Mouse (Mus musculus): ENCODE data around the gene Itgb2. TPM values are rescaled to one million over a fixed set of nuclear protein-coding genes. Genes with fewer than 3 reads are reported as not detected.

Gene Itgb2
- polyA plus RNA-seq, 1 experiment from 2014 or later = 2.1 TPM

DNA sequence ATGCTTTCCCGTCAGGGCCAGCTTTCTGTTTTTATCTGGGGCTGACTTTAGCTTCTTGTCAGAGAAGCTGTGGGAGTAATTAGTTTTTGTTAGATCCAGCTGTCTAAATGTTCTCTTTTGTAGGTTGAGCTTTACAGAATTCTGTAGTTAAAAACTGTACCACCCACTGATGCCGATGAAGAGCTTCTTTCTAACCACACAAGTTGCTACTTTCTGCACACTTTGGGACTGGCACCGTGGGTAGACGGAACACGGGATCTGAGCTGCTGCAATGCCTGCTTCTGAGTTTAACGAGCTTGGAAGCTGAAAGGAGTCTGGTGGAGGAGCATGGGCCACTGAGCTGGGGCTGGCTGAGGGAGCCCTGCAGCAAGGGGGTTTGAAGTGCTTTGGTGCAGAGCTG is 61.5 kb downstream of the Itgb2 start:
- 77% methylated on average over 6 of the region's 6 CpGs for WGBS
- H3K36me3 ChIP-seq (ENCODE audit: control insufficient read depth, insufficient read depth) = peaks cover 84% of the 10 kb centered on the region
- ATAC-seq = no peak

DNA sequence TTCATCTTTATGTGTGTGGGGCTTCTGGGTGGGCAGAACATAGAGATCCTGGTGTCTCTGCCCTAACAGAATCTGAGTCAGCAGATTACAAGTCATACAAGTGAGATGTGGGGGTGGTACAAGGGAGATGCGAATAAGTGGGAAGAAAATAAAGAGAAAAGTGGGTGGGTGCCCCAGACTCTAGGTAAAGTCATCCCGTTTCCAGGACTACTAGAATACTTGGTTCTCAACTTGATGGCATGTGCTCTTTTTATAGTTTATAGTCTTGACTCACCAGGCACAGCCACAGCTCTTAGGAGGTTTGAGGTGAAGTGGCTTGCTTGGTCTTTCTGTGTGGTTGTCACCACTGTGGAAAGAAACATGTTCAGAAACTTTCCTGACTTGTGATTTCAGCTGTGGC is 66.0 kb downstream of the Itgb2 start:
- WGBS = 92% methylated on average over 2 of the region's 2 CpGs
- H3K4me1 ChIP-seq (replicated peaks; ENCODE audit: control insufficient read depth, insufficient read depth, low read length) = no peaks in the 10 kb centered on the region
- H3K4me2 ChIP-seq (replicated peaks; ENCODE audit: low read depth) = no peak overlapping the region
- TF ChIP-seq CTCF (IDR thresholded peaks at IDR 0.05; ENCODE audit: low read depth) = no peak
- H3K4me3 ChIP-seq (ENCODE audit: low read depth, low read length) = no peak overlapping the region
- no peak overlapping the region for H3K27ac ChIP-seq (ENCODE audit: low read depth, low read length)
- no peak overlapping the region for H3K9ac ChIP-seq (ENCODE audit: low read depth, low read length)
- ATAC-seq = no peak
- H3K36me3 ChIP-seq (ENCODE audit: control insufficient read depth, insufficient read depth) = peaks cover 76% of the 10 kb centered on the region
- H3K9me3 ChIP-seq (ENCODE audit: control insufficient read depth) = no peaks in the 10 kb centered on the region
- no peaks in the 10 kb centered on the region for H3K27me3 ChIP-seq (replicated peaks; ENCODE audit: control insufficient read depth, insufficient read depth, low read length)

More for the DNA sequence above, 61.5 kb downstream of the Itgb2 start:
- Histone ChIP-seq H3K9me3 (ENCODE audit: control insufficient read depth) (no peaks in the 10 kb centered on the region), H3K4me1 (replicated peaks; ENCODE audit: control insufficient read depth, insufficient read depth, low read length) (peaks cover 13% of the 10 kb centered on the region), H3K9ac (ENCODE audit: low read depth, low read length) (no peak overlapping the region), H3K4me3 (ENCODE audit: low read depth, low read length) (no peak overlapping the region), H3K4me2 (replicated peaks; ENCODE audit: low read depth) (no peak overlapping the region), H3K27me3 (replicated peaks; ENCODE audit: control insufficient read depth, insufficient read depth, low read length) (no peaks in the 10 kb centered on the region), H3K27ac (ENCODE audit: low read depth, low read length) (no peak overlapping the region)
- TF ChIP-seq CTCF (IDR thresholded peaks at IDR 0.05; ENCODE audit: low read depth) = no peak

GRCm38 (mm10) chr10:77603021-77603420 is 73.0 kb downstream of the Itgb2 start:
- Histone ChIP-seq H3K27me3 (replicated peaks; ENCODE audit: control insufficient read depth, insufficient read depth, low read length) (no peaks in the 10 kb centered on the region), H3K4me1 (replicated peaks; ENCODE audit: control insufficient read depth, insufficient read depth, low read length) (no peaks in the 10 kb centered on the region), H3K4me2 (replicated peaks; ENCODE audit: low read depth) (no peak overlapping the region), H3K36me3 (ENCODE audit: control insufficient read depth, insufficient read depth) (peaks cover 14% of the 10 kb centered on the region), H3K9ac (ENCODE audit: low read depth, low read length) (no peak overlapping the region), H3K9me3 (ENCODE audit: control insufficient read depth) (no peaks in the 10 kb centered on the region), H3K4me3 (ENCODE audit: low read depth, low read length) (no peak overlapping the region), H3K27ac (ENCODE audit: low read depth, low read length) (no peak overlapping the region)
- 66% methylated on average over 4 of the region's 4 CpGs for WGBS
- ATAC-seq = no peak
- TF ChIP-seq CTCF (IDR thresholded peaks at IDR 0.05; ENCODE audit: low read depth) = no peak

- H3K4me1 ChIP-seq (replicated peaks; ENCODE audit: control insufficient read depth, insufficient read depth, low read length) = no peaks in the 10 kb centered on the region
- no peak overlapping the region for H3K4me2 ChIP-seq (replicated peaks; ENCODE audit: low read depth)
- 93% methylated on average over 6 of the region's 6 CpGs for WGBS
These were observed 74.1 kb downstream of the Itgb2 start for GRCm38 (mm10) chr10:77604111-77604510.

GRCm38 (mm10) chr10:77604958-77605357 is 74.9 kb downstream of the Itgb2 start:
- H3K27ac ChIP-seq (ENCODE audit: low read depth, low read length) = no peak overlapping the region
- H3K9me3 ChIP-seq (ENCODE audit: control insufficient read depth) = no peaks in the 10 kb centered on the region
- no peak overlapping the region for H3K4me2 ChIP-seq (replicated peaks; ENCODE audit: low read depth)
- H3K36me3 ChIP-seq (ENCODE audit: control insufficient read depth, insufficient read depth) = peaks cover 4% of the 10 kb centered on the region
- no peaks in the 10 kb centered on the region for H3K27me3 ChIP-seq (replicated peaks; ENCODE audit: control insufficient read depth, insufficient read depth, low read length)
- H3K9ac ChIP-seq (ENCODE audit: low read depth, low read length) = no peak overlapping the region
- no peak for TF ChIP-seq CTCF (IDR thresholded peaks at IDR 0.05; ENCODE audit: low read depth)
- H3K4me3 ChIP-seq (ENCODE audit: low read depth, low read length) = no peak overlapping the region
- H3K4me1 ChIP-seq (replicated peaks; ENCODE audit: control insufficient read depth, insufficient read depth, low read length) = no peaks in the 10 kb centered on the region
- 61% methylated on average over 5 of the region's 5 CpGs for whole genome bisulfite sequencing
- ATAC-seq = no peak

More at GRCm38 (mm10) chr10:77604111-77604510, 74.1 kb downstream of the Itgb2 start:
- Histone ChIP-seq H3K4me3 (ENCODE audit: low read depth, low read length) (no peak overlapping the region), H3K9ac (ENCODE audit: low read depth, low read length) (no peak overlapping the region), H3K9me3 (ENCODE audit: control insufficient read depth) (no peaks in the 10 kb centered on the region), H3K27me3 (replicated peaks; ENCODE audit: control insufficient read depth, insufficient read depth, low read length) (no peaks in the 10 kb centered on the region), H3K27ac (ENCODE audit: low read depth, low read length) (no peak overlapping the region), H3K36me3 (ENCODE audit: control insufficient read depth, insufficient read depth) (peaks cover 3% of the 10 kb centered on the region; the same call in 1 of the 2 replicates)
- TF ChIP-seq CTCF (IDR thresholded peaks at IDR 0.05; ENCODE audit: low read depth) = peak; percentile 60
- no peak for ATAC-seq

GRCm38 (mm10) chr10:77605368-77605767 is 75.3 kb downstream of the Itgb2 start:
- Histone ChIP-seq H3K4me3 (ENCODE audit: low read depth, low read length) (peak overlapping the region; percentile 69; the same call in 1 of the 2 replicates), H3K27me3 (replicated peaks; ENCODE audit: control insufficient read depth, insufficient read depth, low read length) (no peaks in the 10 kb centered on the region), H3K36me3 (ENCODE audit: control insufficient read depth, insufficient read depth) (peaks cover 8% of the 10 kb centered on the region), H3K9ac (ENCODE audit: low read depth, low read length) (peak overlapping the region; percentile 82), H3K9me3 (ENCODE audit: control insufficient read depth) (no peaks in the 10 kb centered on the region), H3K4me1 (replicated peaks; ENCODE audit: control insufficient read depth, insufficient read depth, low read length) (no peaks in the 10 kb centered on the region), H3K4me2 (replicated peaks; ENCODE audit: low read depth) (peak overlapping the region; percentile 70), H3K27ac (ENCODE audit: low read depth, low read length) (peak overlapping the region; percentile 98)
- TF ChIP-seq CTCF (IDR thresholded peaks at IDR 0.05; ENCODE audit: low read depth) = peak; percentile 82
- WGBS = 23% methylated on average over 1 of the region's 1 CpGs
- 0 out of 2 replicates have a peak, but pooled peaks have one; percentile 24 for ATAC-seq

All from intestine, postnatal 0 days (tissue).